Comparison of ENCODE assay signal across 13 mouse cellular contexts in genomic region chr5:123653287-123653801, GRCm38 (mm10). TPM values are rescaled to one million over a fixed set of nuclear protein-coding genes. Genes with fewer than 3 reads are reported as not detected.
A peak's percentile ranks its signal among the peaks of the same experiment; 100 is the strongest.
DNase-seq lines count a peak whose midpoint lies in the region.
"Had no signal": no experiment of that assay in that cellular context is flagged by ENCODE, and none has a peak within 500 bp of the region (broad histone marks: within the 10 kb centered on the region; RNA-seq: fewer than 3 reads in every experiment).

No protein-coding gene starts in this region.

- peak; percentile 81 to 88 for DNase-seq in adrenal gland, adult (ENCODE audit: inconsistent age in 2 of 2, low spot score in 1 of 2)
- no peak for DNase-seq in adrenal gland, postnatal 4 days (ENCODE audit: low spot score in 2 of 2)
- peak; percentile 50 for DNase-seq in ovary, adult 18-20 months (ENCODE audit: low spot score)
- no peak for DNase-seq in ovary, postnatal 10 days (ENCODE audit: low spot score)
- DNase-seq in adrenal gland, postnatal 25 days, result peak; percentile 49
- DNase-seq in layer of hippocampus, adult 9-10 months (ENCODE audit: low spot score), result no peak
- no peak for DNase-seq in right cerebral cortex, postnatal 4 days
- DNase-seq: cerebellum, adult 11-12 months; cerebellum, adult 9-10 months; cerebellum, postnatal 25 days; gastrocnemius, postnatal 25 days; heart, adult 18-20 months; heart, postnatal 14 days had no signal

RNA-seq across cellular contexts. Expression of gene Clip1, which starts 31.1 kb away (rescaled TPM):
- total RNA-seq in adrenal gland, postnatal 4 days (2021), result 10 to 100 TPM; 61.1 to 69.9 TPM
- 87.4 and 103 TPM in 2 replicates for total RNA-seq in adrenal gland, postnatal 25 days (2021)

Comparison
In these comparisons a context has a peak if more than half of its experiments do, and no peak if none do; other contexts are left out.
1. DNase-seq: peak in adrenal gland, adult (2 of 2), ovary, adult 18-20 months (single experiment) and adrenal gland, postnatal 25 days (single experiment); none in adrenal gland, postnatal 4 days (0 of 2), ovary, postnatal 10 days (single experiment), layer of hippocampus, adult 9-10 months (single experiment) and right cerebral cortex, postnatal 4 days (single experiment).